Mouse (Mus musculus) forelimb bud, embryonic 11.5 days (tissue): ENCODE data around the gene Gm12887.

ENCODE experiments used
- DNase-seq: peaks from one replicate; pipeline ENCODE4 v3.0.0-alpha.2; 2012; ENCODE audit warnings: low read depth, low spot score

The Gm12887 gene

DNA sequence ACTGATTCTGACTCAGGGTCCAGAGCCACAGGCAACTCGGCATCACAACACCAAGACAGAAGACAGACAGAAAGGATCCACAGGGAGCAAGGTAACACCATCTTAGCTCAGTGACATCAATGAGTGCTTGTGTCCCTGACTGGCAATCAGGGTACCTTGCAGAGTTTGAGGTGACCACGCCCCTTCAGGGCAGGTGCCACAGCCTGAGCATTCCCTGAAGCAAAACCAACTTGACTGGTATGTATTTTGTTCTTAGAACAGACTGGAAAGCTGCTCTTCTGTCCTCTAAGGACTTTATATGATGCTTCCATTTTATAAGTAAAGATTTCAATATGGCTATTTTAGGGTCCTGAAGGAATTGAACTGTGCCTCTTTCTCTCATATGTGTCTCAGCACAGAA, at the start of gene Gm12887:
Gene Gm12887 (minus strand): TSS at position 101 of the 400 bp plus-strand sequence.
- DNase-seq, result no peak

GRCm38 (mm10) chr4:121657040-121657439, 35.1 kb upstream of the Gm12887 start:
- no peak for DNase-seq
